Mouse (Mus musculus): ENCODE data around the gene Eml4. TPM values are rescaled to one million over a fixed set of nuclear protein-coding genes. Genes with fewer than 3 reads are reported as not detected.

The Eml4 gene
- polyA plus RNA-seq, 1 experiment from 2014 or later = 37.2 TPM

DNA sequence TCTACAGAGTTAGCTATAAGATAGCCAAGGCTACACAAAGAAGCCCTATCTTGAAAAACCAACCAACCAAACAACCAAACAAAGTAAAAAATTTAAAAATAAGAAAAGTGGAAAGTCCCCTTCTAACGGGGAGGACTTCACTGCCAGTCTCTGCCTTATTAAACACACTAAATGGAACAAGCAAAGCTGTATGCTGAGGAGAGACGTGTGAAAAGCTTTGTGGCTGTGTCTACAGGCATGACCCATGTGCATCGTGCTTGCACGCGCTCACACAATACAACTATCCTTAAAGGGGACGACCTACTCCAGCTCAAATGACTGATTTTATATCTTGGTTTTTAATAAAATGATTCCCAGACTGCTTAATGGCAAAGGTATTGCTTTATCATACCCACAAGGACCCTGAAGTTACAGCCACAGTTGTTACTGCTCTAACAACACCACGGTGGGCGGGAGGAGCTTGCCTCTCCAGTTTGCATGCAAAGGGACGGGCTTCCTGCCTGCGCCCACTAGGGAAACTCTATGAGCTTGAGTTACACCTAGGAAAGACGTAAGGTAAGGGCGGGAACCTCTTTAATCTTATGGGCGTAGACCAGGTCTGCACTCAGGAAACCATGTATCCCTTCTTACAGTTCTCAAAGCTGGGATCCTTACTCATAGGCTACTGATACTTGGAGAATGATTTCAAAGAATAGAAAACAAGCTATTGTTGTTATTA lies 11.2 kb upstream of the Eml4 start:
- H3K9ac ChIP-seq = no peak overlapping the region
- H3K4me2 ChIP-seq (replicated peaks) = no peak overlapping the region
- no peaks in the 10 kb centered on the region for H3K9me3 ChIP-seq (ENCODE audit: control insufficient read depth, low read length)
- H3K36me3 ChIP-seq (replicated peaks; ENCODE audit: control insufficient read depth, insufficient read depth) = no peaks in the 10 kb centered on the region
- ATAC-seq (ENCODE audit: low FRiP score) (no peak), DNase-seq (ENCODE audit: low spot score) (no peak)
- H3K4me3 ChIP-seq (replicated peaks; ENCODE audit: low read length) = no peak overlapping the region
- WGBS = 83% methylated on average over 13 of the region's 13 CpGs
- H3K4me1 ChIP-seq (replicated peaks; ENCODE audit: control insufficient read depth, insufficient read depth, low read length) = no peaks in the 10 kb centered on the region
- H3K27me3 ChIP-seq (ENCODE audit: control insufficient read depth, insufficient read depth, low read length) = no peaks in the 10 kb centered on the region
- H3K27ac ChIP-seq = no peak overlapping the region

DNA sequence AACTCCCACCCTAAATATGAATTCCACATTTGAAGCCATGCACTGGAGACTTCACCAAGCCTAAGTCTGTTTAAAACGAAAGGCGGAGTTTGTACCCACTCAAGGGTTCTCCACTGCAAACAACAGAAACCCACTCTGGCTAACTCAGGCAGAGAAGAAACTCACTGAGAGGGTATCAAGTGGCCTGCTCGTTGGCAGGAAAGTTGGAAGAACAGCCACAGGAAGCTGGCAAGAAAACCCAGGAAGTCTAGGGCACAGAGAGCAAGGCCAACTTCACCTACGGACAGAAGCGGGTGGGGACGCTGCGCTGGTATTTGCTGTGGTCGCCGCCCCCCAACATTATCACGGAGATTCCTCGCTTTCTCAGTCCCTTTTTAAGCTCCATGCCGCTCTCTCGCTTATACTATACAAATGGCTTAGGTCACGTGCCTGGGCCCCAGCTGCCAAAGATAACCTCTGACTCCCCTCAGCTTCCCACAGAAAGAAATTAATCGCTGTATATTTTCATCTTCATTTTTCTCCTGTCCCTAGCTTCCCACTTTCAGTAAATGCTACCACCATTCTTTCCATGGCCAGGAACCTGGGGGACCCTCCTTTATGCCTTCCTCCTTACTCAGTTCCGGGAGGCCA lies 9.7 kb upstream of the Eml4 start:
- 74% methylated on average over 16 of the region's 16 CpGs for WGBS
- Histone ChIP-seq H3K36me3 (replicated peaks; ENCODE audit: control insufficient read depth, insufficient read depth) (no peaks in the 10 kb centered on the region), H3K4me2 (replicated peaks) (no peak overlapping the region), H3K9ac (no peak overlapping the region), H3K4me3 (replicated peaks; ENCODE audit: low read length) (no peak overlapping the region), H3K9me3 (ENCODE audit: control insufficient read depth, low read length) (no peaks in the 10 kb centered on the region), H3K27ac (no peak overlapping the region), H3K4me1 (replicated peaks; ENCODE audit: control insufficient read depth, insufficient read depth, low read length) (no peaks in the 10 kb centered on the region), H3K27me3 (ENCODE audit: control insufficient read depth, insufficient read depth, low read length) (no peaks in the 10 kb centered on the region)
- ATAC-seq (ENCODE audit: low FRiP score) (no peak), DNase-seq (ENCODE audit: low spot score) (no peak)

GRCm38 (mm10) chr17:83344226-83344625 lies 6.5 kb upstream of the Eml4 start:
- Histone ChIP-seq H3K36me3 (replicated peaks; ENCODE audit: control insufficient read depth, insufficient read depth) (no peaks in the 10 kb centered on the region), H3K4me1 (replicated peaks; ENCODE audit: control insufficient read depth, insufficient read depth, low read length) (no peaks in the 10 kb centered on the region), H3K4me2 (replicated peaks) (no peak overlapping the region), H3K9me3 (ENCODE audit: control insufficient read depth, low read length) (no peaks in the 10 kb centered on the region), H3K9ac (no peak overlapping the region), H3K27me3 (ENCODE audit: control insufficient read depth, insufficient read depth, low read length) (no peaks in the 10 kb centered on the region), H3K27ac (no peak overlapping the region), H3K4me3 (replicated peaks; ENCODE audit: low read length) (no peak overlapping the region)
- 83% methylated on average over 7 of the region's 7 CpGs for WGBS
- ATAC-seq (ENCODE audit: low FRiP score) (no peak), DNase-seq (ENCODE audit: low spot score) (no peak)

DNA sequence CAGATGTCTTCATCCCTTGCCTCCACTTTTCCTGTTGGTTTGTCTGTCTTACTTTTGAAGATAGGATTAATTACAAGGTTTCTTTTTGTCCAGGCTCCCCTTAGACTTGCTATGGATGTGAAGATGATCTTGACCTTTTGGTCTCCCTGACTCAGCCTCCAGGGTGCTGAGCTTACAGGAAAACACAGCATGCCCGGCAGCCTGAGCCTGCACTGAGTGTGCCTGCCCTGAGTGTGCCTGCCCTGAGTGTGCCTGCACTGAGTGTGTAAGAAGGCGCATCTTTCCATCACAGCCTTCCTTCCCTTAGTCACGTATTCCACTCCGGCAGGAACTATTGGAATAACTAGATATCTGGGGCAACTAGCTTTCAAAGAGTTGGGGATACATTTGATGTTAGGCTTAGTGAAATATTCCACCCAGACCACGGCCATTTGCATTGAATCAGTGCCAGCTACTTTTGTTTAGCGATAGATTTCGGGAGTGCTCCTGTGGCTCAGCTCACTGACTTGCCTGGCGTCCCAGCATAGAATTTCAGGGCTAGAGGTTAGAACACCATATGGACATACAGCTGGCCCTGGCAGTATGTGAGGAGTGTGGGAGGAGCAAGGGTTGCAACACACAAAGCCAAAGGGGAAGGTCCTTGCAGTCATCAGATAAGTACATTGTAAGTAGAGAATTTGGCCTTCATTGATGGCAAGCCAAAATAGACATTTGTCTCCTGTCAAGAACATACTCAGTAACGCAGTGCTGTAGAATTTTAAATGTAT lies 2.5 kb upstream of the Eml4 start:
- H3K9ac ChIP-seq = no peak overlapping the region
- no peaks in the 10 kb centered on the region for H3K27me3 ChIP-seq (ENCODE audit: control insufficient read depth, insufficient read depth, low read length)
- H3K4me1 ChIP-seq (replicated peaks; ENCODE audit: control insufficient read depth, insufficient read depth, low read length) = peaks cover 15% of the 10 kb centered on the region
- H3K4me3 ChIP-seq (replicated peaks; ENCODE audit: low read length) = no peak overlapping the region
- no peaks in the 10 kb centered on the region for H3K9me3 ChIP-seq (ENCODE audit: control insufficient read depth, low read length)
- DNase-seq (ENCODE audit: low spot score) (no peak), ATAC-seq (ENCODE audit: low FRiP score) (no peak)
- H3K36me3 ChIP-seq (replicated peaks; ENCODE audit: control insufficient read depth, insufficient read depth) = no peaks in the 10 kb centered on the region
- H3K27ac ChIP-seq = no peak overlapping the region
- H3K4me2 ChIP-seq (replicated peaks) = no peak overlapping the region
- WGBS = 75% methylated on average over 9 of the region's 9 CpGs

- peak overlapping the region; percentile 91 for H3K9ac ChIP-seq
- H3K4me2 ChIP-seq (replicated peaks) = peak overlapping the region; percentile 70
- no peaks in the 10 kb centered on the region for H3K9me3 ChIP-seq (ENCODE audit: control insufficient read depth, low read length)
- peak overlapping the region; percentile 88 for H3K27ac ChIP-seq
- peaks cover 22% of the 10 kb centered on the region for H3K4me1 ChIP-seq (replicated peaks; ENCODE audit: control insufficient read depth, insufficient read depth, low read length)
- under 1% methylated on average over 42 of the region's 57 CpGs for WGBS
- DNase-seq (ENCODE audit: low spot score) = peak; percentile 36
- peak overlapping the region; percentile 90 for H3K4me3 ChIP-seq (replicated peaks; ENCODE audit: low read length)
- ATAC-seq (ENCODE audit: low FRiP score) = peak; percentile 77
- H3K36me3 ChIP-seq (replicated peaks; ENCODE audit: control insufficient read depth, insufficient read depth) = no peaks in the 10 kb centered on the region
- no peaks in the 10 kb centered on the region for H3K27me3 ChIP-seq (ENCODE audit: control insufficient read depth, insufficient read depth, low read length)
Measured at GRCm38 (mm10) chr17:83351119-83351531, 394 bp downstream of the Eml4 start.

DNA sequence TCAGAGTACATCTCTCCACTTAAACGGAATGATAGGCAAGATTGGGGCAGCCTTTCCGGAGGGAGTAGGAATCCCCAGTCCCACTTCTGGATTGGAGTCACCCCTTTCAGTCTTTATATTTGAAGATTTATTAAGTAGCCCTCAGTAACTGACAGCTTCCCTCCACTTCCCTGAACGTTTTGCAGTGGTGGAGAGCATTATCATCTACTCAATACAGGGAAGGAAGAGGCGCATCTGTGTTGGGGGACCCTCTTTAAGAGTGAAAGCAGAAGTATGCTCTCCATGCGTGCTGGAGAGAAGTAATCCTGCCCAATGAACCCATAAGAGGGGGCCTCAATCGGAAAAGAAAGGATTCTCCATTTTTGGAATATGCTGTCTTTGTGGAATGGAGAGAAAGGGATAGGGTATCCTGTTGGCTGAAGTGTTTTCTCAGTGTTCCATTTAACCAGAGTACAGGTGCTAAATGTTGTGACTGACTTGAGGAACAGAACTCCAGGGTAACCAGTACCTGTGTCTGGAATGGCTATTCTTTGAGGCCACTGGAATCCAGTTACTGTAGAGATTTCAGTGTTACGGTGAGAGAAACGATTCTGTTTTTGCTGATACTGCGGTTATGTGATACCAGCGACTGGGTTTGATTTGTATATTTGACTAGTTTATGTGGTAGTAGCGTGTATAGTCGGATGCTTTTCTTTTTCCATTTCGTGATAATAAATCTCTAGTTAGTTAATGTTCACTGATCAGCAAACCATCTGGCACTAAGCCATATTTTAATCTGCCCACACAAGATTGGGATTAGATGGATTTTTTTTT lies 1.1 kb downstream of the Eml4 start:
- Histone ChIP-seq H3K27me3 (ENCODE audit: control insufficient read depth, insufficient read depth, low read length) (no peaks in the 10 kb centered on the region), H3K9me3 (ENCODE audit: control insufficient read depth, low read length) (no peaks in the 10 kb centered on the region), H3K4me1 (replicated peaks; ENCODE audit: control insufficient read depth, insufficient read depth, low read length) (peaks cover 22% of the 10 kb centered on the region), H3K36me3 (replicated peaks; ENCODE audit: control insufficient read depth, insufficient read depth) (no peaks in the 10 kb centered on the region), H3K27ac (peak overlapping the region; percentile 88), H3K4me3 (replicated peaks; ENCODE audit: low read length) (peak overlapping the region; percentile 90), H3K9ac (peak overlapping the region; percentile 91), H3K4me2 (replicated peaks) (peak overlapping the region; percentile 70)
- peak; percentile 1; the same call in 1 of the 2 replicates for ATAC-seq (ENCODE audit: low FRiP score)
- DNase-seq (ENCODE audit: low spot score) = no peak
- 11% methylated on average over 13 of the region's 13 CpGs for WGBS

- DNase-seq (ENCODE audit: low spot score) (no peak), ATAC-seq (ENCODE audit: low FRiP score) (no peak)
- Histone ChIP-seq H3K9ac (0 out of 2 replicates have a peak overlapping the region, but pooled peaks have one; percentile 91), H3K4me3 (replicated peaks; ENCODE audit: low read length) (peak overlapping the region; percentile 90), H3K4me2 (replicated peaks) (peak overlapping the region; percentile 70), H3K27me3 (ENCODE audit: control insufficient read depth, insufficient read depth, low read length) (no peaks in the 10 kb centered on the region), H3K4me1 (replicated peaks; ENCODE audit: control insufficient read depth, insufficient read depth, low read length) (peaks cover 22% of the 10 kb centered on the region), H3K27ac (no peak overlapping the region), H3K9me3 (ENCODE audit: control insufficient read depth, low read length) (no peaks in the 10 kb centered on the region), H3K36me3 (replicated peaks; ENCODE audit: control insufficient read depth, insufficient read depth) (no peaks in the 10 kb centered on the region)
- WGBS = 12% methylated on average over 2 of the region's 2 CpGs
Measured at GRCm38 (mm10) chr17:83352456-83352855, 1.7 kb downstream of the Eml4 start.

DNA sequence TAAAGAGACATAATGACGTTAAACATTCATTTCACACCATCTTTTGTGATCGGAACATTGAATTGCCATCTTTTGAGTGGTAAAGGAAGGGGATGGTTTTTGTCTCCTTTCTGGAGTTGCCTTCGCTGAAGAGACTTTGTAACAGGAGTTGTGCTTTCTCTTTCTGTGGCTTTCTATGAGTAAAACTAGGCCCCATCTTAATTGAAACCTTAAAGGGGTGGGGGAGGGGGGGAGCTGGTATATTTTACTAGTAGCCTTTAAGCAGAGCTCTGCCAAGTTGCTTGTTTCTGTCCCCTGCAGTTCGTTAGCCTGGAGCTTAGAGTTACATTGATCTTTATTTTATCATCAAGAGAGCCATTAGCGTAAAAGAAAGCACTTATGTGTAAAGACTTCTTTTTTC lies 2.3 kb downstream of the Eml4 start:
- peak overlapping the region; percentile 70 for H3K4me2 ChIP-seq (replicated peaks)
- H3K27me3 ChIP-seq (ENCODE audit: control insufficient read depth, insufficient read depth, low read length) = no peaks in the 10 kb centered on the region
- H3K27ac ChIP-seq = no peak overlapping the region
- H3K9me3 ChIP-seq (ENCODE audit: control insufficient read depth, low read length) = no peaks in the 10 kb centered on the region
- WGBS = 19% methylated on average over 5 of the region's 5 CpGs
- peak overlapping the region; percentile 90 for H3K4me3 ChIP-seq (replicated peaks; ENCODE audit: low read length)
- ATAC-seq (ENCODE audit: low FRiP score) = no peak
- no peak overlapping the region for H3K9ac ChIP-seq
- no peaks in the 10 kb centered on the region for H3K36me3 ChIP-seq (replicated peaks; ENCODE audit: control insufficient read depth, insufficient read depth)
- DNase-seq (ENCODE audit: low spot score) = no peak
- H3K4me1 ChIP-seq (replicated peaks; ENCODE audit: control insufficient read depth, insufficient read depth, low read length) = peaks cover 22% of the 10 kb centered on the region

Measured in hindbrain, embryonic 14.5 days (tissue).